Mouse (Mus musculus): ENCODE data around the gene Dazap1. TPM values are rescaled to one million over a fixed set of nuclear protein-coding genes. Genes with fewer than 3 reads are reported as not detected.

Dazap1 gene
- polyA plus RNA-seq, 1 experiment from 2014 or later: 42.5 TPM

GRCm38 (mm10) chr10:80297526-80298133, 36.3 kb downstream of the Dazap1 start:
- ATAC-seq (ENCODE audit: low FRiP score, low TSS enrichment) (no peak), DNase-seq (no peak)
- H3K27ac ChIP-seq (replicated peaks; ENCODE audit: low read depth, low read length): peak overlapping the region; percentile 99
- no peaks in the 10 kb centered on the region for H3K9me3 ChIP-seq (ENCODE audit: control insufficient read depth, low read length)
- 66% methylated on average over 8 of the region's 8 CpGs for WGBS
- H3K4me1 ChIP-seq (ENCODE audit: control insufficient read depth, insufficient read depth, low read length): peaks cover 59% of the 10 kb centered on the region
- peak overlapping the region; percentile 96 for H3K4me2 ChIP-seq (ENCODE audit: low read length)
- peaks cover 29% of the 10 kb centered on the region for H3K36me3 ChIP-seq (ENCODE audit: control insufficient read depth, insufficient read depth, low read length)
- peak overlapping the region; percentile 60; the same call in 1 of the 2 replicates for H3K9ac ChIP-seq (replicated peaks; ENCODE audit: low read length)
- H3K4me3 ChIP-seq (replicated peaks; ENCODE audit: low read depth, low read length): peak overlapping the region; percentile 10; the same call in 1 of the 2 replicates
- no peaks in the 10 kb centered on the region for H3K27me3 ChIP-seq (ENCODE audit: control insufficient read depth, insufficient read depth, low read length)

GRCm38 (mm10) chr10:80298571-80299281, 37.4 kb downstream of the Dazap1 start:
- DNase-seq (peak; percentile 96), ATAC-seq (ENCODE audit: low FRiP score, low TSS enrichment) (peak; percentile 86)
- peak overlapping the region; percentile 89 for H3K4me3 ChIP-seq (replicated peaks; ENCODE audit: low read depth, low read length)
- H3K9me3 ChIP-seq (ENCODE audit: control insufficient read depth, low read length): no peaks in the 10 kb centered on the region
- peaks cover 58% of the 10 kb centered on the region for H3K4me1 ChIP-seq (ENCODE audit: control insufficient read depth, insufficient read depth, low read length)
- H3K36me3 ChIP-seq (ENCODE audit: control insufficient read depth, insufficient read depth, low read length): peaks cover 32% of the 10 kb centered on the region
- H3K9ac ChIP-seq (replicated peaks; ENCODE audit: low read length): peak overlapping the region; percentile 99
- WGBS: 2% methylated on average over 26 of the region's 26 CpGs
- H3K27ac ChIP-seq (replicated peaks; ENCODE audit: low read depth, low read length): peak overlapping the region; percentile 99
- peak overlapping the region; percentile 96 for H3K4me2 ChIP-seq (ENCODE audit: low read length)
- no peaks in the 10 kb centered on the region for H3K27me3 ChIP-seq (ENCODE audit: control insufficient read depth, insufficient read depth, low read length)

GRCm38 (mm10) chr10:80299301-80299700, 38.0 kb downstream of the Dazap1 start:
- peak overlapping the region; percentile 89 for H3K4me3 ChIP-seq (replicated peaks; ENCODE audit: low read depth, low read length)
- H3K9ac ChIP-seq (replicated peaks; ENCODE audit: low read length): peak overlapping the region; percentile 99
- no peak for ATAC-seq (ENCODE audit: low FRiP score, low TSS enrichment)
- DNase-seq: peak; percentile 80
- peak overlapping the region; percentile 96 for H3K4me2 ChIP-seq (ENCODE audit: low read length)
- peaks cover 32% of the 10 kb centered on the region for H3K36me3 ChIP-seq (ENCODE audit: control insufficient read depth, insufficient read depth, low read length)
- H3K27ac ChIP-seq (replicated peaks; ENCODE audit: low read depth, low read length): peak overlapping the region; percentile 99
- WGBS: 4% methylated on average over 15 of the region's 15 CpGs
- no peaks in the 10 kb centered on the region for H3K27me3 ChIP-seq (ENCODE audit: control insufficient read depth, insufficient read depth, low read length)
- H3K4me1 ChIP-seq (ENCODE audit: control insufficient read depth, insufficient read depth, low read length): peaks cover 60% of the 10 kb centered on the region
- no peaks in the 10 kb centered on the region for H3K9me3 ChIP-seq (ENCODE audit: control insufficient read depth, low read length)

GRCm38 (mm10) chr10:80299824-80300223, 38.5 kb downstream of the Dazap1 start:
- Histone ChIP-seq H3K4me1 (ENCODE audit: control insufficient read depth, insufficient read depth, low read length) (peaks cover 65% of the 10 kb centered on the region), H3K4me2 (ENCODE audit: low read length) (peak overlapping the region; percentile 96), H3K9me3 (ENCODE audit: control insufficient read depth, low read length) (no peaks in the 10 kb centered on the region), H3K9ac (replicated peaks; ENCODE audit: low read length) (peak overlapping the region; percentile 99), H3K27me3 (ENCODE audit: control insufficient read depth, insufficient read depth, low read length) (no peaks in the 10 kb centered on the region), H3K27ac (replicated peaks; ENCODE audit: low read depth, low read length) (peak overlapping the region; percentile 99), H3K4me3 (replicated peaks; ENCODE audit: low read depth, low read length) (peak overlapping the region; percentile 89), H3K36me3 (ENCODE audit: control insufficient read depth, insufficient read depth, low read length) (peaks cover 32% of the 10 kb centered on the region)
- DNase-seq (no peak), ATAC-seq (ENCODE audit: low FRiP score, low TSS enrichment) (no peak)
- 31% methylated on average over 10 of the region's 10 CpGs for WGBS

- no peaks in the 10 kb centered on the region for H3K27me3 ChIP-seq (ENCODE audit: control insufficient read depth, insufficient read depth, low read length)
- H3K4me2 ChIP-seq (ENCODE audit: low read length): peak overlapping the region; percentile 96
- WGBS: 6% methylated on average over 11 of the region's 11 CpGs
- ATAC-seq (ENCODE audit: low FRiP score, low TSS enrichment) (peak; percentile 80), DNase-seq (peak; percentile 93)
- no peaks in the 10 kb centered on the region for H3K9me3 ChIP-seq (ENCODE audit: control insufficient read depth, low read length)
- H3K4me3 ChIP-seq (replicated peaks; ENCODE audit: low read depth, low read length): peak overlapping the region; percentile 89
- peak overlapping the region; percentile 99 for H3K9ac ChIP-seq (replicated peaks; ENCODE audit: low read length)
- H3K27ac ChIP-seq (replicated peaks; ENCODE audit: low read depth, low read length): peak overlapping the region; percentile 99
- peaks cover 60% of the 10 kb centered on the region for H3K4me1 ChIP-seq (ENCODE audit: control insufficient read depth, insufficient read depth, low read length)
- H3K36me3 ChIP-seq (ENCODE audit: control insufficient read depth, insufficient read depth, low read length): peaks cover 38% of the 10 kb centered on the region
These were observed 39.4 kb downstream of the Dazap1 start for GRCm38 (mm10) chr10:80300672-80301181.

GRCm38 (mm10) chr10:80301256-80302081, 40.2 kb downstream of the Dazap1 start:
- peak overlapping the region; percentile 99 for H3K27ac ChIP-seq (replicated peaks; ENCODE audit: low read depth, low read length)
- H3K9ac ChIP-seq (replicated peaks; ENCODE audit: low read length): peak overlapping the region; percentile 99
- DNase-seq (no peak), ATAC-seq (ENCODE audit: low FRiP score, low TSS enrichment) (no peak)
- no peaks in the 10 kb centered on the region for H3K27me3 ChIP-seq (ENCODE audit: control insufficient read depth, insufficient read depth, low read length)
- peak overlapping the region; percentile 89 for H3K4me3 ChIP-seq (replicated peaks; ENCODE audit: low read depth, low read length)
- 63% methylated on average over 10 of the region's 10 CpGs for WGBS
- H3K4me2 ChIP-seq (ENCODE audit: low read length): peak overlapping the region; percentile 96
- H3K4me1 ChIP-seq (ENCODE audit: control insufficient read depth, insufficient read depth, low read length): peaks cover 57% of the 10 kb centered on the region
- H3K9me3 ChIP-seq (ENCODE audit: control insufficient read depth, low read length): no peaks in the 10 kb centered on the region
- peaks cover 45% of the 10 kb centered on the region for H3K36me3 ChIP-seq (ENCODE audit: control insufficient read depth, insufficient read depth, low read length)

GRCm38 (mm10) chr10:80302082-80302355, 40.7 kb downstream of the Dazap1 start:
- no peaks in the 10 kb centered on the region for H3K27me3 ChIP-seq (ENCODE audit: control insufficient read depth, insufficient read depth, low read length)
- peaks cover 51% of the 10 kb centered on the region for H3K4me1 ChIP-seq (ENCODE audit: control insufficient read depth, insufficient read depth, low read length)
- H3K27ac ChIP-seq (replicated peaks; ENCODE audit: low read depth, low read length): peak overlapping the region; percentile 99
- peak overlapping the region; percentile 99 for H3K9ac ChIP-seq (replicated peaks; ENCODE audit: low read length)
- WGBS: 48% methylated on average over 5 of the region's 5 CpGs
- H3K36me3 ChIP-seq (ENCODE audit: control insufficient read depth, insufficient read depth, low read length): peaks cover 51% of the 10 kb centered on the region
- H3K9me3 ChIP-seq (ENCODE audit: control insufficient read depth, low read length): no peaks in the 10 kb centered on the region
- DNase-seq (no peak), ATAC-seq (ENCODE audit: low FRiP score, low TSS enrichment) (no peak)
- H3K4me3 ChIP-seq (replicated peaks; ENCODE audit: low read depth, low read length): peak overlapping the region; percentile 89
- peak overlapping the region; percentile 96 for H3K4me2 ChIP-seq (ENCODE audit: low read length)

GRCm38 (mm10) chr10:80302471-80302881, 41.2 kb downstream of the Dazap1 start:
- DNase-seq (peak; percentile 76), ATAC-seq (ENCODE audit: low FRiP score, low TSS enrichment) (no peak)
- peaks cover 47% of the 10 kb centered on the region for H3K4me1 ChIP-seq (ENCODE audit: control insufficient read depth, insufficient read depth, low read length)

More at GRCm38 (mm10) chr10:80302471-80302881, 41.2 kb downstream of the Dazap1 start:
- Histone ChIP-seq H3K4me2 (ENCODE audit: low read length) (peak overlapping the region; percentile 96), H3K36me3 (ENCODE audit: control insufficient read depth, insufficient read depth, low read length) (peaks cover 55% of the 10 kb centered on the region), H3K27me3 (ENCODE audit: control insufficient read depth, insufficient read depth, low read length) (no peaks in the 10 kb centered on the region), H3K9me3 (ENCODE audit: control insufficient read depth, low read length) (no peaks in the 10 kb centered on the region), H3K27ac (replicated peaks; ENCODE audit: low read depth, low read length) (peak overlapping the region; percentile 99), H3K4me3 (replicated peaks; ENCODE audit: low read depth, low read length) (peak overlapping the region; percentile 89), H3K9ac (replicated peaks; ENCODE audit: low read length) (peak overlapping the region; percentile 99)
- 14% methylated on average over 9 of the region's 9 CpGs for WGBS
